Mouse (Mus musculus) forebrain, embryonic 10.5 days (tissue): Measurements from ENCODE around the gene Drd4. TPM values are rescaled to one million over a fixed set of nuclear protein-coding genes. Genes with fewer than 3 reads are reported as not detected.
A peak's percentile ranks its signal among the peaks of the same experiment; 100 is the strongest.
"Not testable (repeated sequence)": the region's sequence is repeated elsewhere in the genome, so short reads cannot be mapped to it uniquely, and the experiment has no call there.

Source experiments
- DNase-seq: peaks from one replicate; pipeline ENCODE4 v3.0.0-alpha.2; 2017; ENCODE audit warnings: low spot score; ENCODE audit errors: extremely low spot score
- H3K27ac ChIP-seq: fragments of 300-500 bp; sonication (generic); 2 replicates; pipeline ENCODE4 v1.5.1; 2016; ENCODE audit warnings: mild to moderate bottlenecking
- H3K27me3 ChIP-seq: fragments of 300-500 bp; sonication (generic); 2 replicates; pipeline ENCODE4 v1.6.1; 2016; ENCODE audit warnings: mild to moderate bottlenecking; ENCODE audit not compliant: poor library complexity, severe bottlenecking
- H3K36me3 ChIP-seq: fragments of 300-500 bp; sonication (generic); replicated peaks from 2 replicates; pipeline ENCODE4 v1.6.1; 2016; ENCODE audit warnings: mild to moderate bottlenecking, moderate library complexity
- H3K4me1 ChIP-seq: fragments of 300-500 bp; sonication (generic); 2 replicates; pipeline ENCODE4 v1.6.1; 2016
- H3K4me3 ChIP-seq: fragments of 300-500 bp; sonication (generic); 2 replicates; pipeline ENCODE4 v1.5.1; 2016; ENCODE audit warnings: mild to moderate bottlenecking, moderate library complexity
- H3K9me3 ChIP-seq: fragments of 300-500 bp; sonication (generic); 2 replicates; pipeline ENCODE4 v1.6.1; 2016; ENCODE audit warnings: mild to moderate bottlenecking, moderate library complexity
- WGBS: fragments of 180-500 bp; shearing (Covaris S2); methylation state at CpG from one replicate; pipeline ENCODE4 v1.1.7; 2016; 5-methylcytosine and 5-hydroxymethylcytosine counted together
- polyA plus RNA-seq: library from polyadenylated mRNA; unstranded; fragments of >200 nt; fragmentation: Nextera tagmentation; extraction: Ambion mirVana; gene quantifications from 2 replicates; pipeline ENCODE4 v1.2.1, GENCODE M21; 2016

The Drd4 gene
- polyA plus RNA-seq, result 0.17 and 0.46 TPM in 2 replicates

DNA sequence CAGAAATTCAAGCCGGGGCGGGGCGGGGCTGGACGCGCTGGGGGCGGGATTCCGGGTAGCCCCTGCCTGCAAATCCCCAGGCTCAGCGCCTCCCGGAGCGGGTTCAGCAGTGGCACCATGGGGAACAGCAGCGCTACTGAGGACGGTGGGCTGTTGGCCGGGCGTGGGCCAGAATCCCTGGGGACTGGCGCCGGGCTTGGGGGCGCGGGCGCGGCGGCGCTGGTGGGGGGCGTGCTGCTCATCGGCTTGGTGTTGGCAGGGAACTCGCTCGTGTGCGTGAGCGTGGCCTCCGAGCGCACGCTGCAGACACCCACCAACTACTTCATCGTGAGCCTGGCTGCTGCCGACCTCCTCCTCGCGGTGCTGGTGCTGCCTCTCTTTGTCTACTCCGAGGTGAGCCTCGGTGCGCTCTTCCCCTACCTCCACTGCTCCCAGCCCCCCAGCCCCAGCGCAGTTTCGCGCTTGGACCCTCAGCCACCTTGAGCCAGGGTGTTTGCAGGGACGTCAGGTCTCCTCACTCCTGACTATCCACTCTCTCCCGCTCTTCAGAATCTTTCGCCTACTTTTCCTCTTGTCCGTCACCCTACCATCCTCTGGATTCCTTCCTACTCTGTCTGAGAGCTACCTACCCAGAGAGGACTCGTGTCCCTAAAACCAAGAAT, at the start of gene Drd4:
Gene Drd4 (plus strand): TSS at position 86 of the 662 bp plus-strand sequence.
- Histone ChIP-seq H3K4me1 (peaks cover 34% of the 10 kb centered on the region), H3K27ac (peak within 1 kb of the TSS; percentile 72), H3K36me3 (peaks cover 9% of the 10 kb centered on the region), H3K4me3 (peak within 1 kb of the TSS; percentile 57), H3K9me3 (no peaks in the 10 kb centered on the region), H3K27me3 (peaks cover 83% of the 10 kb centered on the region)
- under 1% methylated on average over 46 of the region's 46 CpGs for WGBS
- peak; percentile 62 for DNase-seq

DNA sequence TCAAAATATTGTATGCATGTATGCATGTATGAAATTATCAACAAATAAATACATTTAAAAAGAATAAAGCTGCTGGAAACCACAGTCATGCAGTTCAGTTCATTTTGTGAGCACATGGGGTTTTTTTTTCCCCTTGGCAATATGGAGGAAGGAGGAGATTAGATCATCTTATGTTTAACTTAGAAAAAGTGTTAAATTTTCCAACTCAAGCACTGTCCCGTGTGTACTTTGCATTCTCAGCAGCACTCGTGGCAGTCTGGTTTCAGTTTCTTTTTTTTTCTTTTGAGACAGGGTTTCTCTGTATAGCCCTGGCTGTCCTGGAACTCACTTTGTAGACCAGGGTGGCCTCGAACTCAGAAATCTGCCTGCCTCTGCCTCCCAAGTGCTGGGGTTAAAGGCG, 41.3 kb upstream of the Drd4 start:
- H3K36me3 ChIP-seq, result peaks cover 98% of the 10 kb centered on the region
- H3K27ac ChIP-seq, H3K27me3 ChIP-seq, H3K4me1 ChIP-seq, H3K4me3 ChIP-seq, H3K9me3 ChIP-seq, DNase-seq: not testable (repeated sequence)
- WGBS, result 95% methylated on average over 4 of the region's 4 CpGs

GRCm38 (mm10) chr7:141256159-141256558, 35.6 kb upstream of the Drd4 start:
- H3K4me3 ChIP-seq, result no peak overlapping the region
- no peak overlapping the region for H3K27ac ChIP-seq
- H3K36me3 ChIP-seq, result peaks cover 98% of the 10 kb centered on the region
- H3K9me3 ChIP-seq, result no peaks in the 10 kb centered on the region
- no peak for DNase-seq
- H3K27me3 ChIP-seq, result no peaks in the 10 kb centered on the region
- WGBS, result 96% methylated on average over 10 of the region's 10 CpGs
- no peaks in the 10 kb centered on the region for H3K4me1 ChIP-seq

- Histone ChIP-seq H3K27me3 (peaks cover 5% of the 10 kb centered on the region; the same call in 1 of the 2 replicates), H3K27ac (no peak overlapping the region; the same call in 1 of the 2 replicates), H3K4me3 (no peak overlapping the region), H3K9me3 (no peaks in the 10 kb centered on the region), H3K4me1 (peaks cover 20% of the 10 kb centered on the region), H3K36me3 (peaks cover 83% of the 10 kb centered on the region)
- 96% methylated on average over 3 of the region's 3 CpGs for WGBS
- no peak for DNase-seq
These were observed 30.3 kb upstream of the Drd4 start for GRCm38 (mm10) chr7:141261480-141261879.

- Histone ChIP-seq H3K4me3 (no peak overlapping the region), H3K36me3 (peaks cover 62% of the 10 kb centered on the region), H3K4me1 (peaks cover 22% of the 10 kb centered on the region), H3K27me3 (peaks cover 7% of the 10 kb centered on the region; the same call in 1 of the 2 replicates), H3K9me3 (no peaks in the 10 kb centered on the region), H3K27ac (no peak overlapping the region)
- 92% methylated on average over 13 of the region's 13 CpGs for WGBS
- DNase-seq, result no peak
These were observed 28.2 kb upstream of the Drd4 start for GRCm38 (mm10) chr7:141263640-141264039.

DNA sequence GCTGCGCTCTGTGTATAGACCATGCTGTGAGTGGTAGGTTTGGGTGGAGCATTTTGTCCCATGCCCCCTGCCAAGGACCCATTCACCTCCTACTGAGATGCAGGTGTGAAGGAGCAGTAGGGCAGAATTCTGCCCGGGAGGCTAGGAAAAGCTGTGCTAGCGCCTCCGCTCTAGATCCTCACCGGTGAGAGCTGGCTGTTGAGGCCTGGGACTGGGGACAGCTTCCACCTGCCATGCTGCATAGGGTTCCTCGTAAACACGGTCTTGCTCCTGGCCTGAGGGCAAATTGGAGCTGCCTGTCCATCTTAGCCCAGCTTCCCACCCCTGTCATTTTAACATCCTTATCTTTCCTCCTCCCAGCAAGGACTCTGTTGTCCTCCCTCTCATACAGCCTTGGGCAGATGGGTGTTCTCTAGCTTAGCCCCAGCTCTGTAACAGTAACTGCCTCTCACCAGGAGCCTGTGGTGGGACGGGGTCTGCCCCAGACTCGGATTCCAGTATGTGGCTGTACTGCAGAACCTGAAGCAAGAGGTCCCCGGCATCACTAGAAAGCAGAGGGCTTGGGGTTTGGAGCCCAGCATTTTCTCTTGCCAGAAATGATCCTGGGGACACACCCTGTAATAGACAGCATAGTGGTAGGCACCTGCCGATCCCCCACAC, 27.6 kb upstream of the Drd4 start:
- peaks cover 56% of the 10 kb centered on the region for H3K36me3 ChIP-seq
- peaks cover 22% of the 10 kb centered on the region for H3K4me1 ChIP-seq
- H3K9me3 ChIP-seq, result no peaks in the 10 kb centered on the region
- DNase-seq, result no peak
- H3K4me3 ChIP-seq, result no peak overlapping the region
- peaks cover 9% of the 10 kb centered on the region for H3K27me3 ChIP-seq
- no peak overlapping the region for H3K27ac ChIP-seq
- WGBS, result 80% methylated on average over 11 of the region's 11 CpGs

DNA sequence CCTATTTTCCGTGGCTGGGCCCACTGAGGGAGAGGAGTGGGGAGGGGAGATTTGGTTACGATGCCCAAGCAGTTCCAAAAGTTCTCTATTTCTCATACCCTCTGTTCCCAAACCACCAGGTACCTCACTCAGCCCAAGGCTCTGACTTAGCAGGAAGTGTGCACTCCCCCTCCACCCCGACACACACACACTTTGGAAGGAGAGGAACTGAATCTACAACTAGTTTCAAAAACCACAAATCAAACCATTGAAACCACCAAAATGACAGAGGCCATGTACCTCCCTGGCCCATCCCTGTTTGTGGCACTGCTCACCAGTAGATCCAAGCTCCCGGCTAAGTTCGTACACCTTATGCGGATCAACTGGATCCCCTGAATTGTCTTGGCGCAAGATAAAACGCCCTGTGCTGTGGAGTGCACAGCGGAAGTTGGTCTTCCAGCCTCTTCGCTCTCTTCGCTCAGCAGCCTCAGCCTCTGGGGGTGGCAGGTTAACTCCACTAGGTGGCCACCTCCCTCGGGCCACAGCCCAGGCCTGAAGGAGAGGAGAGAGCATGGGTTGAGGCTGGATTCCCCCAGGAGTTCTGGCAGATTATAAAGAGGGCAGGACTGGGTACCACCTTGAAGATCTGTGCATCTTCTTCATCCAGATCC, 26.9 kb upstream of the Drd4 start:
- Histone ChIP-seq H3K27ac (0 out of 2 replicates have a peak overlapping the region, but pooled peaks have one; percentile 20), H3K36me3 (peaks cover 49% of the 10 kb centered on the region)
- 43% methylated on average over 12 of the region's 12 CpGs for WGBS

DNA sequence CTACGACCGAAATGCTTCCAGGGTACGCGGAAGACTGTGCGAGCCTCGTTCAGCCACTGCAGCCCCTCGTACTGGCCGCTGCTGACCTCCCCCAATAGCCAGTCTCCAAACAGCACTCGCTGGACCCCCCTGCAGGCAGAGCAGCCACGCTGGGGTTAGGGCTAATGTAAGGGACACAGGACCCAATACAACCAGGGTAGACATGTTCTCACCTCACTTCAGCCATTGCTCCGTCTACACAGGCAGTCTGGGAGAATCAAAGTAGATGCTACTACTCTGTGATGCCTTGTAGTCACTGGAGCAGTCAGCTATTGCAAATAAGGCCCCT, 26.4 kb upstream of the Drd4 start:
- 0 out of 2 replicates have a peak overlapping the region, but pooled peaks have one; percentile 20 for H3K27ac ChIP-seq
- H3K4me3 ChIP-seq, result no peak overlapping the region
- H3K27me3 ChIP-seq, result peaks cover 11% of the 10 kb centered on the region
- 39% methylated on average over 11 of the region's 11 CpGs for WGBS
- H3K36me3 ChIP-seq, result peaks cover 44% of the 10 kb centered on the region
- H3K4me1 ChIP-seq, result peaks cover 22% of the 10 kb centered on the region
- DNase-seq, result no peak
- H3K9me3 ChIP-seq, result no peaks in the 10 kb centered on the region

More for the DNA sequence above, 26.9 kb upstream of the Drd4 start:
- DNase-seq, result no peak
- Histone ChIP-seq H3K9me3 (no peaks in the 10 kb centered on the region), H3K27me3 (peaks cover 11% of the 10 kb centered on the region), H3K4me1 (peaks cover 22% of the 10 kb centered on the region), H3K4me3 (no peak overlapping the region)

- Histone ChIP-seq H3K27me3 (peaks cover 11% of the 10 kb centered on the region), H3K27ac (0 out of 2 replicates have a peak within 1 kb of the TSS, but pooled peaks have one; percentile 20), H3K4me3 (peak within 1 kb of the TSS; percentile 49), H3K4me1 (peaks cover 22% of the 10 kb centered on the region), H3K36me3 (peaks cover 39% of the 10 kb centered on the region), H3K9me3 (no peaks in the 10 kb centered on the region)
- 15% methylated on average over 25 of the region's 25 CpGs for WGBS
- DNase-seq, result no peak
These were observed 25.9 kb upstream of the Drd4 start, which contains the start of gene Irf7 for GRCm38 (mm10) chr7:141265739-141266561. Gene Irf7, minus strand, starts transcription at chr7:141266481.

DNA sequence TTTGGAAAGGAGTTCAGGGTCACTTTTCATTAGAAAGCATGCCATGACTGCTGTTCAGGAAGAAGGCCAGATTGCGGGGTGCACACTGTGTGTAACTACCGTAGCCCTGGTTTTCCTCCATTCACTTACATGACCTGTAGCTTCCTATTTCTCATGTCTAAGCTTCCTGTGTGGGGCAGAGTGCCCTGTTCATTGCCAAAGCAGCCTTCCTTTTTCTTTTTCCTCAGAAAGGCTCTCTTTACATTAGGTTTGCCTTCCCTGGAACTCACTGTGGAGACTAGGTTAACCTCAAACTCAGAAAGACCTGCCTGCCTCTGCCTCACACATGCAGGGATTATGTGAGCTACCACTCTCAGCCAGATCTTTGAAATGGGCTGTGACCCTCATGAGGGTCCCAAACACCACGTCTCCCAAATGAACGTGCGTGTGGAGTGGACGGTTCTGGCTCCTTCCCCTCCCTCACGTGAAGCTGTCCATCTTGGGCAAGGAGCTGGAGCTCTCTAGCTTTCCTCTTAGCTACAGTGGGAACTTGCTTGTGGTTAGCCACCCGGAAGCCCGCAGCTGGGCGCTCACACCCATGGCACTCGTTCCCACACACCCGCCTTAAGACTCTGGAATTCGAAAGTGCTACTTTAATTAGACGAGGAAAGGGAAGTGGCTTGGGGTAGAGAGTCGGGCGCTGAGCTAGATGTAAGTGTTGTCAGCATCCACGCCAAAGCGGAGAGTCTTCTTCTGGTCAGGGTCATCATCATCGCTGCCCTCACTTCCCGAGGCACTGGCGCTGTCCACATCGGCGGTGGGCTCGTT, 23.1 kb upstream of the Drd4 start:
- Histone ChIP-seq H3K27me3 (peaks cover 11% of the 10 kb centered on the region), H3K9me3 (no peaks in the 10 kb centered on the region), H3K27ac (no peak overlapping the region), H3K36me3 (peaks cover 11% of the 10 kb centered on the region), H3K4me3 (no peak overlapping the region), H3K4me1 (peaks cover 22% of the 10 kb centered on the region)
- WGBS, result 81% methylated on average over 24 of the region's 24 CpGs
- no peak for DNase-seq

GRCm38 (mm10) chr7:141269273-141269545, 22.6 kb upstream of the Drd4 start:
- DNase-seq, result no peak
- H3K36me3 ChIP-seq, result peaks cover 6% of the 10 kb centered on the region
- H3K9me3 ChIP-seq, result no peaks in the 10 kb centered on the region
- H3K27me3 ChIP-seq, result peaks cover 11% of the 10 kb centered on the region
- H3K4me3 ChIP-seq, result no peak overlapping the region
- 83% methylated on average over 14 of the region's 14 CpGs for WGBS
- no peak overlapping the region for H3K27ac ChIP-seq
- H3K4me1 ChIP-seq, result peaks cover 19% of the 10 kb centered on the region

DNA sequence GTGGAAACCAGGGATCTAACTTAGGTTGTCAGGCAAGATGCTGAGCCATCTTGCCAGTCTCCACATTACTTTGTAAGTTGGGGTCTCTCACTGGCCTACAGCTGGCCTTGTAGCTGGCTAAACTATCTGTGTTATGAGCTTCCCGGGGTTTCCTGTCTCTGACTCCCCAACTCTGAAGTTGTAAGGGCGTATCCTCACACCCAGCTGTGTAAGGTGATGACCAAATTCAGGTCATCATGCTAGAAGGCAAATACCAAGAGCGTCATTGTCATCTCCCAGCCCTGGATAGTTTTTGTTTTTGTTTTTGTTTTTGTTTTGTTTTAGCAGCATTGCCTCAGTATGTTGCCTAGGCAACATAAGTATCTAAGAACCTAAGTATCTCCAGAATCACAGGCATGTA, 21.2 kb upstream of the Drd4 start:
- H3K27ac ChIP-seq, result no peak overlapping the region
- H3K36me3 ChIP-seq, result no peaks in the 10 kb centered on the region
- no peak for DNase-seq
- peaks cover 10% of the 10 kb centered on the region for H3K4me1 ChIP-seq
- H3K27me3 ChIP-seq, result peaks cover 11% of the 10 kb centered on the region
- H3K4me3 ChIP-seq, result no peak overlapping the region
- H3K9me3 ChIP-seq, result no peaks in the 10 kb centered on the region
- 80% methylated on average over 3 of the region's 3 CpGs for WGBS
